Mouse (Mus musculus) heart, postnatal 0 days (tissue): ENCODE measurements at regions not wholly inside any gene's neighbourhood (a gene's known extent, or its start where the extent isn't known, plus 50 kb on each side); places are given as distances from the start of the nearest gene placed in this dataset.

ENCODE experiments used
- CTCF ChIP-seq: IDR thresholded peaks from 2 replicates; pipeline ENCODE4 v1.5.1; 2016; ENCODE audit warnings: antibody characterized with exemption, control low read depth, low read depth
- EP300 ChIP-seq: IDR thresholded peaks from 2 replicates; pipeline ENCODE4 v1.6.1; 2016; ENCODE audit warnings: antibody characterized with exemption, low read depth

DNA sequence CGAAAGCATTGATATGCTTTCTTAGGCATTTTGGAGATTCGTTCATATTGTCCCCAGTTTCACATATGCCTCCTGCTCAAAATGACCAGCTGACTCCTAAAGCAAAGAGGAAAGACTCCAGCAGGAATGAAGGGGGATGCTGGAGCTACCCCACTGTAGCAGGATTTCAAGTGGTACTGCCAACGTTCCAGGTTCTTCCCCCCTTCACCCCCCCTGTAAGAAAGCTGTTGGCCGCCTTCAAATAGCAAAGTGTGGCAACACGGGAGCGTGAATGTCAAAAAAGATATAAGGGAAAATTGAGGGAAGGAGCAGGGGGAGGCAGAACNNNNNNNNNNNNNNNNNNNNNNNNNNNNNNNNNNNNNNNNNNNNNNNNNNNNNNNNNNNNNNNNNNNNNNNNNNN lies 103.7 kb upstream of the Nrbf2 start:
- TF ChIP-seq CTCF, result no peak
- TF ChIP-seq EP300, result no peak
